Mouse (Mus musculus): ENCODE results near the gene Olfr114.

Olfr114 gene

DNA sequence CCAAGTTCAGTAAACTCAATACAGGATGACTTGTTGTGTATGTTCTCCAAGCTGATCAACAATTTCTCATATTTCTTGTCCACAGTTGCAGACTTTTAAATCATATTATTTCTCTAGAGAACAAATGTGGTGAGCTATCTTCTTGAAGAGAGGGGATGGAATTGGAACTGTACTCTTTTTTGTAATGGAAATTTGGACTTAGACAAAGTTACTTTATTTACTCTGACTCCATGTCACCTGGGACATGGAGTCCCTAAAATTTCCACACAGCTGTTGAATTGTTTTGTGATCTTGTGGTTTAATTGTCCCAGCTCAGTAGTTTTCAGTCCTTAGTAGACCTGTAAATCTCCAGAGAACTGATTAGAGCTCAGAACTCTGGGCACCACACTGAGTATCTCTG is at the start of gene Olfr114:
TSS of gene Olfr114 (minus strand) at position 101 of the 400 bp plus-strand sequence.
- DNase-seq = no peak

GRCm38 (mm10) chr17:37627009-37627408 is 34.5 kb upstream of the Olfr114 start, which contains the start of the genes Olfr115 and Olfr116:
Olfr115 (minus strand) TSS chr17:37627109.
Olfr116 (minus strand) TSS chr17:37627199.
- no peak for DNase-seq

DNA sequence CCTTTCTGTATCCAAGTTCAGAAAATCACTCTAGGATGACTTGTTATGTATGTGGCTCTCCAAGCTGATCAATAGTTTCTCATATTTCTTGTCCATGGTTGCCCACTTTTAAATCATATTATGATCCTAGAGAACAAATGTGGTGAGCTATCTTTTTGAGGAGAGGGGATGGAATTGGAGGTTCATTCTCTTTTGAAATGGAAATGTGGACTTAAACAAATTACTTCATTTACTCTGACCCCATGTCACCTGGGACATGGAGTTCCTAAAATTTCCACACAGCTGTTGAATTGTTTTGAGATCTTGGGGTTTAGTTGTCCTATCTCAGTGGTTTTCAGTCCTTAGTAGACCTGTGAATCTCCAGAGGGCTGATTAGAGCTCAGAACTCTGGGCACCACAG is 15.0 kb downstream of the Olfr114 start, which contains the start of gene Olfr113:
TSS of gene Olfr113 (minus strand) at position 101 of the 400 bp plus-strand sequence.
- DNase-seq = no peak

GRCm38 (mm10) chr17:37569351-37569750 is 23.2 kb downstream of the Olfr114 start, which contains the start of gene Olfr112:
Olfr112 (minus strand) TSS chr17:37569451.
- no peak for DNase-seq

DNA sequence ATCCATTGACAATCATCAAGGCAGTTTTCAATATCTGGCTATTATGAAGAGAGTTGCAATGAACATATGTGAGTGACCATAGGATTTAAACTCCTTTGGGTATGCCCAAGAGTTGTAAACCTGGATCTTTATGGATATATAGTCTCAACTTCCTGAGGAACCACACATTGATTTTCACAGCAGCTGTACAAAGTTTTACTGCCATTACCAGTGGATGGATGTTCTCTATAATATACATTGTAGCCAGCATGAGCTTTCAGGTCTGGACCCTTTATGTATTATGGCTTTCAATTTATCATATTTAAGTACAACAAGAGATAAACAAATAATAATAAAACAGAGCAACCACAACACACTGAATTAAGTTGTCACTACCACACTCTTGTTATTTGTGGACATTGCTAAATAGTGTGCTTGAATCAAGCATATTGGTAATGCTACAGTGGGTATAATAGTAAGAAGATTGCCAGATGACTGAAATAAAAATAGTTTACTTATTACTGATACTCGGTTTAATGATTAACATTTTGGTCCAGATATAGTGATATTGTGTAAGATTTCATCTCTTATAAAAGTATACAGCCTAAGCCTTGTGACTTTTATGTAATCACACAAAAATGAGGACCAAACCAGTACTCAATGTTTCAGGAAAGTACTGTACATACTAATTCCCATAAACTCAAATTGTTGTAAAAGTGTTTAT is 33.5 kb downstream of the Olfr114 start:
- DNase-seq = no peak

DNA sequence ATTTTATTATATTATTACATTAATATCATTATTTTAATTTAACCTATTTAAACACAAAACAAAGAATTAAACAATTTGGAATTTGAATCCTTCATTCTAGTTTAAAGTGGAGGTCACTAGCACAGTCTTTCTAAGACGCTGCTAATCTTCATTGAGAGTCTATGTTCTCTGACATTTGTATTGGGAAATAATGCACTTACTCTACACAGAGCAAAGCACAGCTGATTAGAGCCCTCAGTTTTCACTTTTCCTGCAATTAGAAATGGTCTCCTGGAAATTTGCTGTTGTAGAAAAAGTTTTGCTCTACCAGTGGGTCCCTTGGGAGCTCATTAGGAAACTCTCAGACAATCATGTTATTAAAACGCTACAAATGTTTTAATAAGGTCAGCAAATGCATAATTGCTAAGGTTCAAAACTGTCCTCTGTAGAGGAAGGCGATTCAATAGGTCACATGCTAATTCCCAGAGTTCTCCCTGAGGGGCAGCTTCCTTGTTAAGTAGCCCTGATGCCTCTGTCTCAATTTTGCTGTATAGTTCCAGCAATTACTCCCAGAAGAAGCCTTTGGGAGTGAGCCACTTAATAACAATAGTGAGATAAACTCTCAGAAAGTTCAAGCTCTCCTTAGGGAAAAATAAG is 48.6 kb downstream of the Olfr114 start:
- no peak for DNase-seq

DNA sequence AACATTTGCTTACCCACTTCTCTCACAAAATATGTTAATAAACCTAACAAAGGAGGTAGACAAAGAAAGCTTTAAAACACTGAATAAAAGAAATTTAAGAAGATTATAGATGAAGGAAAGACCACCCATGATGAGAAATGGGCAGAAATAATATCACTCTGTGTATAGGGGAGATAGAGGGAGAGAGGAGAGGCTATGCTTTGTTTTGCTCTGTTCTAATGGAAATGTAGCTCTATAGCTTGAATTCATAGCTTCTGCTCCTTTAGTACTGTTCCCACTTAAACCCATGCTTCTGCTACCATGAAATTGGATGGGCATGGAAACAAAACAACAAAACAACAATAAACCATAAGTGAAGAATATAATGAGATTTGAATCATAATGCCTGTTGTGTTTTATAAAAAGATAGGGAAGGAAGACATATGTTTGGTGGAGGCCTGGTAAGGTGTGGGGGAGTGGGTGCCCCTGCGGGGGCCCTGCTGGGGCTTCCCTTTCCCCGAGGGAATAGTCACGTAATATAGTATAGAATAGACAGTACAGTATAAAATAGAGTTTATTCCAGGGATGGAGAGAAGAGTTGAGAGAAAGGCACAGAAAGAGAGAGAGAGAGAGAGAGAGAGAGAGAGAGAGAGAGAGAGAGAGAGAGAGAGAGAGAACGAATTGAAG is 51.0 kb downstream of the Olfr114 start:
- DNase-seq = no peak

Measured in kidney, postnatal 10 days (tissue).